Mouse (Mus musculus) forebrain, embryonic 10.5 days (tissue): ENCODE results near the gene Hao1. TPM values are rescaled to one million over a fixed set of nuclear protein-coding genes. Genes with fewer than 3 reads are reported as not detected.

Source experiments
- DNase-seq: peaks from one replicate; pipeline ENCODE4 v3.0.0-alpha.2; 2017; ENCODE audit warnings: low spot score; ENCODE audit errors: extremely low spot score
- H3K27ac ChIP-seq: fragments of 300-500 bp; sonication (generic); 2 replicates; pipeline ENCODE4 v1.5.1; 2016; ENCODE audit warnings: mild to moderate bottlenecking
- H3K27me3 ChIP-seq: fragments of 300-500 bp; sonication (generic); 2 replicates; pipeline ENCODE4 v1.6.1; 2016; ENCODE audit warnings: mild to moderate bottlenecking; ENCODE audit not compliant: poor library complexity, severe bottlenecking
- H3K36me3 ChIP-seq: fragments of 300-500 bp; sonication (generic); replicated peaks from 2 replicates; pipeline ENCODE4 v1.6.1; 2016; ENCODE audit warnings: mild to moderate bottlenecking, moderate library complexity
- H3K4me1 ChIP-seq: fragments of 300-500 bp; sonication (generic); 2 replicates; pipeline ENCODE4 v1.6.1; 2016
- H3K4me3 ChIP-seq: fragments of 300-500 bp; sonication (generic); 2 replicates; pipeline ENCODE4 v1.5.1; 2016; ENCODE audit warnings: mild to moderate bottlenecking, moderate library complexity
- H3K9me3 ChIP-seq: fragments of 300-500 bp; sonication (generic); 2 replicates; pipeline ENCODE4 v1.6.1; 2016; ENCODE audit warnings: mild to moderate bottlenecking, moderate library complexity
- WGBS: fragments of 180-500 bp; shearing (Covaris S2); methylation state at CpG from one replicate; pipeline ENCODE4 v1.1.7; 2016; 5-methylcytosine and 5-hydroxymethylcytosine counted together
- polyA plus RNA-seq: library from polyadenylated mRNA; unstranded; fragments of >200 nt; fragmentation: Nextera tagmentation; extraction: Ambion mirVana; gene quantifications from 2 replicates; pipeline ENCODE4 v1.2.1, GENCODE M21; 2016

The Hao1 gene
- polyA plus RNA-seq, 1 experiment from 2014 or later = not detected

DNA sequence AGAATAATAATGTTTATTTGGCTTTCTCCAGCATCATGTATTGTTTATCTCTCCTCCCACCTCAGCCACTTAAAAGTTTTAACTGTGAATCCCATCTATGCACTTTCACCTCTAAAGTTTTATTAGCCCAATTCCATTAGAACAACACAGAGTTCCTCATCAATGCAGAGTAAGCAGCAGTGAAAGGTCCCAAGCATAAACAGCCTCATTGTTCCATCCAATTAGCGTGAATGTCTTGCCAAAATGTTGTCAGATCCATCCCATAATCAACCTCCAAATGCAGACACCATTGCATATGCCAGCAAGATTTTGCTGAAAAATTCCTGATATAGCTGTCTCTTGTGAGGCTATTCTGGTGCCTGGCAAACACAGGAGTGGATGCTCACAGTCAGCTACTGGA is 101.4 kb downstream of the Hao1 start:
- Histone ChIP-seq H3K27ac (no peak overlapping the region), H3K4me1 (peaks cover 13% of the 10 kb centered on the region), H3K4me3 (no peak overlapping the region), H3K27me3 (no peaks in the 10 kb centered on the region), H3K9me3 (no peaks in the 10 kb centered on the region), H3K36me3 (no peaks in the 10 kb centered on the region)
- no peak for DNase-seq
- WGBS = 83% methylated on average over 1 of the region's 1 CpGs

DNA sequence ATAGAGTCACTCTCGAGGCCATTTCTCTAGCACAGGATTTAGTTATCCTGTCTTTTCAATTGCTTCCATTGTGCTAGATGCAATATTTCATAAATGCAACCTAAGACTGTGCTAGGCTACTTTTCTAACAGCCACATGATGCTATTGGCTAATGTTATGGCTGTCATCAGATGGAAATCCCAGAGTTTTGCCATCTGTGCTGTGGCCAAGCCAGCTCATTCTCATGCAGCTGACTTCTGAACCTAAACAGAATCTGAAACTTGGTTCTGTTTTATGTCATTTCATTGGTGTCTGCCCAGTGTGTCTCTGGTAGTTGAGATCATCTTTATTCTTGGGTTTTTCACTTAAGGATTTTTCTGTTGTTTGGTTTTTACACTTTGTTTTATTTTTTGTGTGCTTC is 103.2 kb downstream of the Hao1 start:
- Histone ChIP-seq H3K36me3 (no peaks in the 10 kb centered on the region), H3K27me3 (no peaks in the 10 kb centered on the region), H3K4me3 (no peak overlapping the region), H3K4me1 (peaks cover 6% of the 10 kb centered on the region), H3K27ac (no peak overlapping the region), H3K9me3 (no peaks in the 10 kb centered on the region)
- 77% methylated on average over 1 of the region's 1 CpGs for WGBS
- DNase-seq = no peak

Other genes starting within 250 kb of the Hao1 start
- 27.1 and 27.7 TPM in 2 replicates for gene Tmx4, start 89.8 kb upstream of the Hao1 start, polyA plus RNA-seq
- gene Plcb1, start 231.7 kb upstream of the Hao1 start, polyA plus RNA-seq = 3.7 and 4.2 TPM in 2 replicates